Mouse (Mus musculus) heart, postnatal 25 days (tissue): ENCODE data around the gene Mex3d. TPM values are rescaled to one million over a fixed set of nuclear protein-coding genes. Genes with fewer than 3 reads are reported as not detected.

Experiments
- DNase-seq: peaks from one replicate; pipeline ENCODE4 v3.0.0; 2022; ENCODE audit warnings: low spot score
- intact Hi-C: fragments of 180-260 bp; cut with DNase I; formaldehyde crosslinking; loops from one replicate; pipeline ENCODE4 v1.15.1; 2025
- total RNA-seq, 2 experiments: library from RNA; stranded (reverse); gene quantifications; 2 replicates each; pipeline ENCODE4 v1.2.3; 2021

Mex3d gene
- 1 to 10 TPM; 7.5 to 8.8 TPM for total RNA-seq

DNA sequence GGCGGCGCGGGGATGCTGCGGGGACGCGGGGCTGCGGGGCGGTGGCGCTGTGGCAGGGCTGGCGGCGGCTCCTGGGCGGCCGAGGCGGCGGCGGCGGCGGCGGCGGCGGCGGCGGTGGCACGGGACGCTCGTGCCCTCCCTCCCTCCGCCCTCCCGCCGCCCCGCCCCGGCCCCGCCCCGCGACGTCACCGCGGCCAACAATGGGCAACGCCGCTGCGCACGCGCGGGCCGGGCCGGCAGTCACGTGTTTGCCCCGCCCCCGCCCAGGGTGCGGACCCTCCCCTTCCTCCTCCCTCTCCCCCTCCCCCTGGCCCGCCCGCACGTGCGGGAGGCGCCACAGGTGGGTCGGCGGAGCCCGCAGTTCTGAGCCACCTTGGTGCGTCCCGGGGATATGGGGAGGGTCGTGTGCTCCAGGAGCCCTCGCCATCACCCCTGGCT, at the start of gene Mex3d:
Gene Mex3d, minus strand, starts transcription at position 138 of the 438 bp plus-strand sequence.
- DNase-seq, result peak; percentile 77
- intact Hi-C loops, result no loop called here

DNA sequence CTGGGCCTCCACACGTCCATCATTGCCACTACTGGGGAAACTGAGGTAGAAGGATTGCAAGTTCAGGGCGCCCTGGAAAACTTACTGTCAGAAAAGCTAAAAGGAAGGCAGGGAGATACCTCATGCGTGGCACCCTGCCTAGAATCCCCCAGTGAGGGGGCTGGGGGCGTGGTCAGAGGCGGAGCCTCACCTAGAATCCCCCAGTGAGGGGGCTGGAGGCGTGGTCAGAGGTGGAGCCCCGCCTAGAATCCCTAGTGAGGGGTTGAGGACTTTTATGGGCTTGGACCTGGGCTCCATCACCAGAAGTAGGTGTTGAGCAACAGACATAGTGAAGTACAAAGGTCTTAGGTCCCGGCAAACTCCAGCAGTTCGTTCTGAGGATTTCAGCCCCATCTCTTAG, 48.8 kb upstream of the Mex3d start:
- no peak for DNase-seq
- intact Hi-C loops, result loop anchor here (2.0 to 5.0 kb wide), 2 partner anchors 57 to 256 kb away; no protein-coding TSS in a partner anchor

DNA sequence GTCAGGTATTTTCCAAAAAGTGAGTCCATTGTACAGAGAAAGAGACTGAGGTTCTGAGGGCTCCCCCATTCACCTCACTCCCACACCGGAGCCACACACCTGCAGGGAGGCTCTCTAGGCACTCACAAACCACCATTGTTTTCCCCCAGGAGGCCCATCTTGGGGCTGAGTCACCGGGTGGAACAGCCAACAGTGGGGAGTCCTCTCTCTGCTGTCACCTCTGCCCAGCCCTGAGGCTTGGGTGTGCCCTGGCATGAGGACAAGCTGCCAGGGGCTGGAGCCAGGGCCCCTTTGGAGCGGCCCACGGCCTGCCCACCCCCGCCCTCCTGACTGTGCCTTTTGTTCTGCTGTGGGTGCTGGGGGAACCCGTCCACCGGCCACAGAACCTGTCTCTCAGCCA, 48.3 kb upstream of the Mex3d start:
- no peak for DNase-seq
- intact Hi-C loops, result loop anchor here (2.0 to 5.0 kb wide), 2 partner anchors 57 to 257 kb away; no protein-coding TSS in a partner anchor

DNA sequence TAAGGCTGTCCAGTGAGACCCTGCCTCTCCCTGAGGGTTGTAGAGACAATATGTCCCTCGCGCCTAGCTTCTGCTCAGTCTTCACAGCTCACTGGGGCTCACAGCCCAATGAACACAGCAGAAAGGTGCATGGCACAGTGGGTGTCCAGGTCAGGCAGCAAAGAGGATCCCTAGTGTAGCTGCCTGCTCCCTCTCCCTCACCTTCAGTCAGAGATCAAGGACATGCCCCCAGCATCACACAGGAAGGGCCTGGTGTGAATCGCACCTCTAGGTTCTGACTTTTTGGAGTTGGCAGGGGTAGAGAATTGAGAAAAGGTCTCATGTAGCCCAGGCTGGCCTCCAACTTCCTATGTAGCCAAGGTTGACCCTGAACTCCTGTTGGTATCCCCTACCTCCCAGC, 47.4 kb upstream of the Mex3d start:
- intact Hi-C loops, result loop anchor here (5.0 kb wide), 1 partner anchor 257 kb away; no protein-coding TSS in a partner anchor
- no peak for DNase-seq

DNA sequence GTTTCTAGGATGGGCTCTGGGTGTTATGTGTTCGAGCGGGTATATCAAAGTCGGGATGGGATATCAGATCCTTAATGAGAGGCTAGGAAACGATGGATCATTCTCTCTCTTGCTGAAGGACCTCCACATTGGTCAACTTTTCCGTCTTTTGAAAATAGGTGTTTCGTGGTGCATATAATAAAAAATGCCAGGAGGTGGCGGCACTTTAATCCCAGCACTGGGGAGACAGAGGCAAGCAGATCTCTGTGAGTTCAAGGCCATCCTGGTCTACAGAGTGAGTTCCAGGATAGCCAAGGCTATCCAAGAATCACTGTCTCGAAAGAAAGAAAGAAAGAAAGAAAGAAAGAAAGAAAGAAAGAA, 46.8 kb upstream of the Mex3d start:
- DNase-seq, result no peak
- intact Hi-C loops, result no loop called here

DNA sequence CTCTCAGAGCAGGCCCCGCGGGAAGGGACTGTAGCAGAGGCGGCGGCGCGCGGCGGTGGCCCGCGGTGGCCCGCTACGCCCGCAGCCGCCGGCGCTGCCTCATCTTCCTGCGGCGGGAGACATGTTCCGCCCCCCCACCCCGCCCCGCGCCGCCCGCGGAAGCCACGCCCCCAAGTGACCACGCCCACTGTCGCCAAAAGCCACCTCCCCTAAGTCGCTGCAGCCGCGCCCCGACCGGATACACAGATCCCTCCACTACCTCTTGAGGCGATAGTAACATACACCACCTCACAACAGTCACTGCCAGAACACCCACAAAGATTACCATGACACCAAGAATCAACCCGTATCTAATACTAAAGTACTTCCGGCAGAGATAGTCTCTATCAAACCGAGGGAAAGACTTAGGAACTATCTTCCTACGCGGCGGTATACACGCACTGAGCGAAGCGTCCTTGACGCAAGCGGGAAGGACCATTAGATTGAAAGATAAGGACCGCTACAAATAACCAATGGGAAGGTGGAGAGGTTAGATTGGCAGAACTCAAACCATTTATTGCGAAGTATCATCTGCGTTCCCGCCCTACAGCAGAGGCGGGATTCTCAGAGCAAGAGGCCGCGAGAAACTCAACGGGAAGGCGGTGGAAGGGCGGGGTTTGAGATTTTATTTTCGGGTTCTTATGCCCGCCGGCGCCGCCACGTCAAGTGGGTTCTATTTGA, 46.2 kb upstream of the Mex3d start, which contains the start of gene Tcf3:
Gene Tcf3, minus strand, starts transcription at position 135 of the 720 bp plus-strand sequence.
- intact Hi-C loops, result no loop called here
- peak; percentile 95 for DNase-seq

DNA sequence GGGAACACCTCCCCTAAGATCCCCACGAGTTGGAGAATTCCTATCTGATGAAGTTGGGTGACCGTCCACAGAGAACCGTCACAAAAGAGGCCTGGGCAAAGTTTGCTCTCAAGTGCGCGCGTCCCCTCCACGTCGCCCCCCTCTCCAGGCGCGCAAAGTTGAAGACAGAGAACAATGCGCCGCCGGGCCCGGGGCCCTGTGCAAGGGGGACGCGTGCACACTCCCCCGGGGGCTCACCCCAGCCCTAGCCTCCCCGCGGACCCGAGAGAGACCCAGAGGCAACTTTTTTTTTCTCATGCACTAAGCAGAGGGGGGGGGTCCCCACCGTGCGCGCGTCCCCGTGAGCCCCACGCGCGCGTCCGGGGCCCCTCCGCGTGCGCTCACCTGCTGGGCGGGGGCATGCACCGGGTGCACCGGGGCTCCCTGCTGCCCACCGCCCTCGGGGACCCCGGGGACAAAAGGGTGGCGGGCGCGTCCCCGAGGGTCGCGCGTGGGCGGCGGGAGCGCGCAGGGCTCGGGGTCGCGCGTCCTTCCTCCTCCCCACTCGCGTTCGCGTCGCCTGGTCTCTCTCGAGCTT, 45.6 kb upstream of the Mex3d start:
- intact Hi-C loops, result no loop called here
- no peak for DNase-seq

DNA sequence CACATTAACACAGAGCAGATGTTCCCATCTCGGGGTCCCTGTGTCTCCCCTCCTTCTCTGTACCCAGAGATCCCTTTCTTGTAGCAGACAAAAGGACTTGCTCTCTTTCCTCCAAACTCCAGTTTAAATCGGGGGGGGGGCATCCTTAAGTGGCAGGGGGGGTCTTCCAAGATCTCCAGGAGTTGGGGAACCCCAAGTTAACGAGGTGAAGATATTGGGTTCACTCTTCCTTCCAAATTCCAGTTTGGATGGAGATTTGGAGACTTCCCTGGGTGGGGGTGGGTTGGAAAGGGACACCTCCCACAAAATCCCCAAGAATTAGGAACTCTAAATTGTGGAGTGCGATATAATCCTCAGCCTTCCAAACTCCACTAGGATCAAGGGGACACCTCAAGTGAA, 44.9 kb upstream of the Mex3d start:
- intact Hi-C loops, result no loop called here
- DNase-seq, result no peak

DNA sequence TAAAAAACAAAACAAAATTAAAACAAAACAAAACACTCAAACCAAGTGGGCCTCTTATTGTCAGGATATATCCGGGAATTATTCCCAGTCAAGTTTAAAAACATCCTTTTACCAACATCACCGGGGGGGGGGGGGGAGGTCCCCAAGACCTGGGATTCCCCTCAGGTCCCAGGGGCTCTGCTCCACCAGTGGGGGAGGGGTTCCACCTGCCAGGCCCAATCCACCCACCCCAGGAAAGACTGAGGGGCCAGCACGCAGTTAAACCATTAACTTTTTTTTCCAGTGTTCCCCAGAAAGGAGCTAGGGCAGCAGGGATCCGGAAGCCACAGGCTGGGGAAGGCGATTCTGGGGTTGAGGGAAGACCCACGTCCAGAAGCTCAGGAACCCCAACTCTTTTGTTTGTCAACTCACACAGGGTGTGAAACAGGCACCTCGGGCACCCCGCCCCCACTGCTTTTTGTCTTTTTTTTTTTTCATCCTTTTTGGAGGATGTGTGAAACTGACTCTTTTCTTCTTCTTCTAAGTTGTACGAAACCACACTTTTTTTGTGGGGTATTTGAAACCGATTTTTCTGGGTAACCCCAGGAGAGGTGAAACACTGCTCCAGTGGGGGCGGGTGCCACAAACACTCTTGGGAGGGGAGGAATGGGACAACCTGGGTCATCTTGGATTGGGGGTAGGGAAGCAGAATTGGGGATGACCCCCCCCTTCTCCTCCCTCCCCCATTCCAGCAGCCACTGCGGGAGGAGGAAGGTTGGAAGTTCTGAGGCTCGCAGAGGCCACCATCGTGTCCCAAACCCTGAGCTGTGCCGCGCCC, 44.3 kb upstream of the Mex3d start:
- intact Hi-C loops, result no loop called here
- DNase-seq, result no peak

DNA sequence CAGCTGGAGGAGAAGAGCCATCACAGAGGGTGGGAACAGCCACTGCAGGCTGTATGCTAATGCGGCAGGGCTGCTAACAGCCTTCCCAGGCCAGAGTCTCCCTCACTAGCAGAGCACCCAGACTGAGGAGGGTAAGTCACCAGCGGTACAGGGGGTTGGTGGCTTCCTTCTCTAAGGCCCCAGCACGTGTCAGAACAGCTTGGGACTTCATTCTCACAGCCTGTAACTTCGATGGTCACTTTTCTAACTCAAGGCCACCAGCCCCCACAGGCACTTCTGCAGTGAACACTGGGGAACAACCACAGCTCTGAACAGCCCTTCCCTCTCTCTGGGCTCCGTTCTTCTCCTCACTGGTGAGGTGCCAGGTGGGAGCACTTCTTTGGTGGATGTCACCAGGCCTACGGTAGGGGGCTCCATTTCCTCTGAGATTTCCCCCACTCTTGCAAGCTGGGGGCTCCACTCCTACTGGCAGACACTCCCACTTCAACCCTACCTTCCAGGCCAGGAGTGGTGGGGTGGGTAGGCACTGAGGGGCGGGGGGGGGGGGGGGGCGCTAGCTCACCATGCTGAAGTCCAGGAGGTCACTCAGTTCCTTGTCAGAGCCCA, 43.0 kb upstream of the Mex3d start:
- DNase-seq, result no peak
- intact Hi-C loops, result no loop called here

DNA sequence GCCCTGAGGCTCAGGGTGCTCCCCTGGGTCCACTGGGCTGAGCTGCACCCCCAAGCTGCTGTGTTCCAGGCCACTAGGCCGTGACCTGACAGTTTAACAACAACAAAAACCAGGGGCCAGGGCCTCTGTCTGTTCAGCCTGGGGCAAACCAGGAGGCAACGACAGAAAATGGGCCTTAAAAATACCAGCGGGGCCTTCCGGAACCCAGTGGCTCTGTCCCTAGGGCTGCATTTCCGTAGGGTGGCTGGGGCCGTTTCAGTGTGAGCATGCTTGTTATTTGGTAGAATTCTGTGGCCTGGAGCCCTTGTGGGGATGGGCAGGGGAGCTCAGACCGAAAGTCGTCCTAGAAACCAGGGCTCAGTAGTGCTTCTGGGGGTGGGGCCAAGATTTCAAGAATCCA, 42.3 kb upstream of the Mex3d start:
- intact Hi-C loops, result no loop called here
- DNase-seq, result no peak

DNA sequence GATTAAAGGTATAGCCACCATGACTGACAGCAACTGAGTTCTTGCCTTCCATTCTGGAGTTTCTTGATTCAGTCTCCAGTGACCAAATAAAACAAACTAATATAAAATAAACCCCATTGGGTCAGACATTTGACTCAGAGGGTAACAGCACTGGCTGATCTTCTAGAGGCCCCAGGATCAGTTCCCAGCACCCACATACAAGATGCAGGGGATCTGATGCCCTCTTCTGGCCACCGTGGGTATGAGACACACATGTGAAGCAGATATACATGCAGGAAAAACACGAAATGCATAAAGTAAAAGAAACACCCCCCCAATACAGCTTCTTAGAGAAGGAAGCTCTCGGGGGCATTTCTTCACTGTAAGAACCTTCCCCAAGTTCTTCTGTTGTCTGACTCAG, 37.6 kb upstream of the Mex3d start:
- intact Hi-C loops, result no loop called here
- no peak for DNase-seq

DNA sequence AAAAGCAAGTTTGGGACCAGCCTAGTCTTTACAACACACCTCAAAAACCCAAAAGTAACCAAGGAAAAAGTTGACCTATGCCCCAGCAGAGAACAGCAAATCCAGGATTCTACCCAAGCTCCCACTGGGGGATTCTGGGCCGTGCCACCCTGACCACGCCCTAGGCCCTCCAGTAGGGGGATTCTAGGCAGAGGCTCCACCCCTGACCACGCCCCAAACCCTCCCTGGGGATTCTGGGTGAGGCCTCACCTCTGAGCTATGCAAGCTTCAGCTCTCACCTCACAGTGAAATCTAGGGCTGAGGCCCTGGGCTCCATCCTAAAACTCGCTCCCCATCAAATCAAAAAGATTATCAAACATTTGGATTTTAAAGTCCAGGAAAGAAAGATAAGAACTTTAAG, 36.1 kb upstream of the Mex3d start:
- intact Hi-C loops, result no loop called here
- no peak for DNase-seq

DNA sequence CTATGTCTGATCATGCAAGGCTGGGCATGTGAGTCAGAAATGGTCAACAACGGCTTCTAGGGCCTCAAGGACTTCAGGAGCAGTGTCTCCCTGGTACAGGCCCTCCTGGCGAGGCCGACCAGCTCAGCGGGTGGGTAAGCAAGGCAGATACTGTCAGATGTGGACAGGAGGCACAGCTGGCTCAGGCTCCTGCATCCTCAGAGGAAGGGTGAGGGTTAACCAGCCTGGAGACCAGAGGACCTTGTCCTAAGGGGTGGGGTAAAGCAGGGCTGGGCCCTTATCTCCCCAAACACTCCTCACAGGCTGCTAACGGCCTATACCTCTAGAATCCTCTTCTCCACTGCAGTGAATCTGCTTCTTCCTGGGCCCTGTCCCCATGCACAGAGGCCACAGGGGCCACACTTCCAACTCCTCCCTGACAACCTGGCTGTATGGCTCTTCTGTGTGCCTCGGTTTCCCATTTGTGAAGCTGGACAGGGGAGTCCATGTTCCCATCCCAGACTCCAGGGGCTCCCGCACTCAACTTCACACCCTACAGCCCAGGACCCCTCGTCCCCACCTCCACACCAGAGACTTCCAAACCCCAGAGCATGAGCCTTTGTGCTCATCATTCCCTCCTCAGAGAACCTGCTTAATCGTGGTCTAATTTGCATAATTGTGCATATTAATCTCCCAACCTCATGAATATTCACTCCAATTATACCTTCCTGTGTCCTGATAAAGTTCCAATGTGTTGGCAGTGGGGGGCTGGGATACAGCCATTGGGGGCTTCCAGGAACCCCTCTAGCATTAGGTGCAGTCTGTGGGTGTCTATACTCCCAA, 34.4 kb upstream of the Mex3d start:
- intact Hi-C loops, result no loop called here
- no peak for DNase-seq

DNA sequence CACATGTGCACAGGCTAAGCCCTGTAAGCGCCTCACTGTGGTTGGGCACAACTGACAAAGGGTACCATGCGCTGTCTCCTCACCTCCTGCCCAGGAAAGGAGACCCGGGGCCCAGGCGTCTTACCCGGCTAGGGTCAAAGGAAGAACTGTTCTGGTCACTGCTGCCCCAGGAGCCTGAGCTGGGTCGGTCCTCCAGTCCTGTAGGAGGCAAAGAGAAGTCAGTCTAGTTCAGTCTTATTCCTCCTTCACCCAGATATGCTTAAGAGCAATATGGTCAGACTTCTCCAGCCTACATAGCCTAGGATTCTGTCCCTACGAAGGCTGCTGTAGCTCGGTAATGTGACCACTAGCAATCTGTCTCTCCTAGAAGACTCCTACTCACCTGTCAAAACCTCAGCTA, 33.7 kb upstream of the Mex3d start:
- DNase-seq, result no peak
- intact Hi-C loops, result no loop called here

DNA sequence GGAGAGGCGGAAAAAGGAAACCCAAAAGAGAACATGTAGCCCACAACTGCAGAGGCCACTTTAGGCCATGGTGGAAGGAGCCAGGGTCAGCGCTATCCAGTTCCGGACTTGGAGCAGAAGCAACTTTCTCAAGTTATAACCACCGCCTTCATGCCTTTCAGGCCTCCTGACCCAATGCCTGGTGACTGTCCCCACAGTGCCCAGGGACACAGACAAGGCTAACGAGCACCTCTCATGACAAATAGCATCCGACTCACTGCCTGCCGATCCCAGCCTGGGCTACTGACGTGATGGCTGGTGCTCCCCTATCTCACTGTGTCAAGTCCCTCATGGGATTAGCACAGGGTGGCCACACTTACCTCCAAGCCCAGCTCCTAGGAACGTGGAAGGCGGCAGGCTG, 33.3 kb upstream of the Mex3d start:
- DNase-seq, result no peak
- intact Hi-C loops, result no loop called here

DNA sequence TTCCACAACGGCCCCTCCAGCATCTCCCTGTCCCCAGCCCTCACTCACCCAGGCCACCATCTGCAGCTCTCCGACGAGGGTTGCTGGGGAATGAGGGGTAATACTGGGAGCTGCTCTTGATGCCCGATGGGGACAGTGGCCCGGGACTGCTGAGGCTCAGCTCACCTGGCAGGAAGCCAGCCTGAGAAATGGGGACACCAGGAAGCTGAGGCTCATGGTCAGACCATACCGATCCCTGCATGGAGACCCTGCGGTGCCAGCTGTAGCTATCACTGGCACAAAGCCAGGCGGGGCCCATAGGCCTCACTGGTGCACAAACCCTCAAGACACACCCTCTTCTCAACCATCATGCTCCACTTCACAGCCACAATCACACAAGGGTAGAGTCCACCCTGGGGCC, 32.0 kb upstream of the Mex3d start:
- intact Hi-C loops, result no loop called here
- DNase-seq, result no peak

DNA sequence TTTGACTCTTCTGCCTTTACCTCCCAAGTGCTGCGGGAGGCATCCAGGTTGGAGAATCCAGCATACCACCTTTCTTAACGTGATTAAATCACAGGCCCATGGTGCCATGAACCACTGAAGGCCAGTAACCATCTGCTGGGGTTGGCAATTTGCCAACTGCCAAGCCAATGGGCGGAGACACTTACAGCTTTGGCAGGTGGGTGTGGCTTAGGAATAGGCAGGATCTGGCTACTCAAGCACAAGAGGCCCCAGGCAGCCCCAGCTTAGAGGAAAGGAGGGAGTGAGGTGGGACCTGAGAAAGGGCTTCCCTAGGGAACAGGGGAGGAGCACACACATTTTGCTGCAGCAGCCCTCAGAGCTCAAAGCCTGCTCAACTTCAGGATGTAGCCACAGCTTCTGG, 30.9 kb upstream of the Mex3d start:
- intact Hi-C loops, result no loop called here
- no peak for DNase-seq

DNA sequence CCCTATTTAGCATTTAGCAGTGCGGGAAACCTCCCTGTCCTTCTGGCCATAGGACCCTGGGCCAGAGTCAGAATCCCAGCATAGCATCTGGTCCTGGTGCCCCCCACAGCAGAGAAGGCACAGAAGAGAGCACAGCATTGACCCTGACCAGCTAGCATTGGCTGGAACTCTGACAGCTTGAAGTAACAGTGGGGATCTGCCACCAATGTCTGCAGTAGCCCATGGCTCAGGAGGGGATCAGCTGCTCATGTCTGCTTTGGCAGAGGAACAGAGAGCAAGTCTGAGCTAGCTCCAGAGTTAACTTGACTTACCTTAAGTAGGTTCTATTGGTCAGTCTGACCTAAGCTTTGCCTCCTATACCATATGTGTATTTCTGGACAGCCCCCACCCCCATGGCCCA, 30.4 kb upstream of the Mex3d start:
- no peak for DNase-seq
- intact Hi-C loops, result no loop called here

DNA sequence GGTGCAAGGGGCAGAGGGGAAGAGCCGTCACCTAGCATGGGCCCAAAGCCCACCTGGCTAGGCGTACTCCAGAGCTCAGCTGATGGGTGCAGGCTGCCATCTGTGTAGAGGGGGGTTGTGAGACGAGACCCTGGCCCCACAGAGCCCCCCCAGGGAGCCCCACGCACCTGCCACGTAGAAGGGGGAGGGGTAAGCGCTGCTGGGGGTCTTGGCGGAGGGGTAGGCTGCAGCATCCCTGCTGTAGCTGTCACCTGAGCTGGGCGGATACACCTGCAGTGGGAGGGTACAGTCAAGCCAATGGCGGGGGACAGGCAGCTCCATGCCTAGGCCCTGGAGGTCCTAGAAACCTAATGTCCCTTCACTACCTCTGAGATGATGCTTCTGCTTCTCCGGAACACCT, 29.9 kb upstream of the Mex3d start:
- intact Hi-C loops, result no loop called here
- no peak for DNase-seq
